Mouse (Mus musculus) heart, embryonic 14.5 days (tissue): ENCODE measurements around the gene Gpr176. TPM values are rescaled to one million over a fixed set of nuclear protein-coding genes. Genes with fewer than 3 reads are reported as not detected.

Experiments
- ATAC-seq: fragments of 200-750 bp; cut with Nextera tagmentation; 2 replicates; pipeline ENCODE4 v1.8.0; 2017; ENCODE audit warnings: low read depth, moderate TSS enrichment; ENCODE audit not compliant: insufficient number of reproducible peaks, insufficient read depth, low FRiP score
- H3K27ac ChIP-seq, 2 experiments: fragments of 200-500 bp in 1 of 2; fragments of 300-500 bp in 1 of 2; sonication (generic) in 1 of 2; replicated peaks in 1 of 2; 2 replicates each; pipeline ENCODE4 v1.5.1; 2012 to 2014; ENCODE audit warnings: low read depth in 2 of 2, low read length in 2 of 2, control low read depth in 1 of 2, mild to moderate bottlenecking in 1 of 2, mixed read lengths in 1 of 2; ENCODE audit not compliant: control insufficient read depth in 1 of 2, insufficient read depth in 1 of 2
- H3K27me3 ChIP-seq: fragments of 300-500 bp; sonication (generic); 2 replicates; pipeline ENCODE4 v1.6.1; 2014; ENCODE audit warnings: mild to moderate bottlenecking, low read length, control low read depth; ENCODE audit not compliant: control insufficient read depth, insufficient read depth
- H3K36me3 ChIP-seq: fragments of 300-500 bp; sonication (generic); 2 replicates; pipeline ENCODE4 v1.6.1; 2014; ENCODE audit warnings: mild to moderate bottlenecking, control low read depth, low read length, mixed read lengths; ENCODE audit not compliant: control insufficient read depth, insufficient read depth
- H3K4me1 ChIP-seq, 2 experiments: fragments of 200-500 bp in 1 of 2; fragments of 300-500 bp in 1 of 2; sonication (generic) in 1 of 2; 2 replicates each; pipeline ENCODE4 v1.6.1; 2012 to 2014; ENCODE audit warnings: low read length in 2 of 2, control low read depth in 1 of 2, mixed read lengths in 1 of 2; ENCODE audit not compliant: control insufficient read depth in 2 of 2, insufficient read depth in 2 of 2
- H3K4me2 ChIP-seq: fragments of 300-500 bp; sonication (generic); 2 replicates; pipeline ENCODE4 v1.6.1; 2014; ENCODE audit warnings: mild to moderate bottlenecking, low read length
- H3K4me3 ChIP-seq, 2 experiments: fragments of 200-500 bp in 1 of 2; fragments of 300-500 bp in 1 of 2; sonication (generic) in 1 of 2; 2 replicates each; pipeline ENCODE4 v1.5.1; 2012 to 2014; ENCODE audit warnings: low read length in 2 of 2, mild to moderate bottlenecking in 2 of 2, control low read depth in 1 of 2, low read depth in 1 of 2, moderate library complexity in 1 of 2; ENCODE audit not compliant: control insufficient read depth in 1 of 2, insufficient read depth in 1 of 2
- H3K9ac ChIP-seq: fragments of 300-500 bp; sonication (generic); 2 replicates; pipeline ENCODE4 v1.6.1; 2014; ENCODE audit warnings: mild to moderate bottlenecking, low read length
- H3K9me3 ChIP-seq: fragments of 300-500 bp; sonication (generic); 2 replicates; pipeline ENCODE4 v1.6.1; 2016; ENCODE audit warnings: low read length, control low read depth; ENCODE audit not compliant: control insufficient read depth
- WGBS: fragments of 180-500 bp; shearing (Covaris S2); extraction: QIAGEN DNeasy Blood & Tissue Kit; methylation state at CpG from one replicate; pipeline ENCODE4 v1.1.7; 2014; 5-methylcytosine and 5-hydroxymethylcytosine counted together
- polyA plus RNA-seq: library from polyadenylated mRNA; unstranded; fragments of >200 nt; fragmentation: Nextera tagmentation; extraction: Ambion mirVana; gene quantifications from 2 replicates; pipeline ENCODE4 v1.2.1, GENCODE M21; 2014

Gene Gpr176
- polyA plus RNA-seq, 1 experiment from 2014 or later: 0.76 TPM

- no peak overlapping the region for H3K9ac ChIP-seq
- no peaks in the 10 kb centered on the region for H3K4me1 ChIP-seq
- no peaks in the 10 kb centered on the region for H3K27me3 ChIP-seq
- H3K36me3 ChIP-seq: no peaks in the 10 kb centered on the region
- no peak overlapping the region for H3K4me3 ChIP-seq
- WGBS: 43% methylated on average over 2 of the region's 2 CpGs
- ATAC-seq: no peak
- no peak overlapping the region for H3K4me2 ChIP-seq
- no peaks in the 10 kb centered on the region for H3K9me3 ChIP-seq
- H3K27ac ChIP-seq: no peak overlapping the region
These were observed 37.1 kb downstream of the Gpr176 start for GRCm38 (mm10) chr2:118336084-118336483.

DNA sequence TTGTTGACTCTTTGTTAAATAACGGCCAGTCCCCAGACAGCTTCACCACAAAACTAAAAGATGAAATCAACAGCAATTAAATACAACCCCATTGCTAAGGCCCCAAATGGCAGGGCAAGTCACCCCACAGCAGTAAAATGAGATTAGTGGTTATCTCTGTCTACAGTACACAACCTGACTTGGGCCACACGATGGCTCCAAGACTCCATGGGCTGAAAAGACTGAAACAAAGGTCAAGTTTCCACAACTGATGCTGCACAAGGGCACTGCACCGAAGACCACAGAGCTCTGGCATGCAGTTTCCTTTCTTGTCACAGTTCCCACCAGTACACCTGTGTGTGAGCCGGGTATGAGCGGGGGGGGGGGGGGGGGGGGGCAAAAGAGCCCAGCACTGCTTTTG is 50.6 kb downstream of the Gpr176 start:
- Histone ChIP-seq H3K36me3 (no peaks in the 10 kb centered on the region), H3K4me3 (no peak overlapping the region), H3K9me3 (no peaks in the 10 kb centered on the region), H3K4me1 (no peaks in the 10 kb centered on the region; a peak in 1 of 4 replicates), H3K27me3 (no peaks in the 10 kb centered on the region), H3K27ac (no peak overlapping the region), H3K4me2 (no peak overlapping the region), H3K9ac (no peak overlapping the region)
- ATAC-seq: no peak
- 65% methylated on average over 3 of the region's 5 CpGs for WGBS

DNA sequence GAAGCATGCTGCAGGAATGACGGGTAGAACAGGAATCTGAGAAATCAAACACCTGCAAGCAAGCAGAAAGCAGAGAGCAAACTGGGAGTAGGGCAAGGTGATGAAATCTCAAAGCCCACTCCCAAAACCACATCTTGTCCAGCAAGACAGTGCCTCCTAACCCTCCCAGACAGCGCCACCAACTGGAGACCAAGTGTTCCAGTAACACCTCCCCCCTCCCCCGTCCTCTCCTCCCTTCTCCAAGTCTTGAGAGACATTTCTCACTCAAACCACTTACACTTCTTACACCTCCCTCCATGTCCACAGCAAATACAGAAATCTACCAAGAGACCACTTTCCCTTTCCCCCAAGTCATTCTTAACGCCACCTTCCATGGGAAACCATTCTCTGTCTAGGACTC is 51.4 kb downstream of the Gpr176 start:
- H3K4me3 ChIP-seq: no peak overlapping the region
- H3K27me3 ChIP-seq: no peaks in the 10 kb centered on the region
- no peaks in the 10 kb centered on the region; a peak in 1 of 4 replicates for H3K4me1 ChIP-seq
- no peak overlapping the region for H3K27ac ChIP-seq
- H3K4me2 ChIP-seq: no peak overlapping the region
- H3K9me3 ChIP-seq: no peaks in the 10 kb centered on the region
- H3K9ac ChIP-seq: no peak overlapping the region
- no peak for ATAC-seq
- H3K36me3 ChIP-seq: no peaks in the 10 kb centered on the region
- WGBS: 61% methylated on average over 4 of the region's 4 CpGs

DNA sequence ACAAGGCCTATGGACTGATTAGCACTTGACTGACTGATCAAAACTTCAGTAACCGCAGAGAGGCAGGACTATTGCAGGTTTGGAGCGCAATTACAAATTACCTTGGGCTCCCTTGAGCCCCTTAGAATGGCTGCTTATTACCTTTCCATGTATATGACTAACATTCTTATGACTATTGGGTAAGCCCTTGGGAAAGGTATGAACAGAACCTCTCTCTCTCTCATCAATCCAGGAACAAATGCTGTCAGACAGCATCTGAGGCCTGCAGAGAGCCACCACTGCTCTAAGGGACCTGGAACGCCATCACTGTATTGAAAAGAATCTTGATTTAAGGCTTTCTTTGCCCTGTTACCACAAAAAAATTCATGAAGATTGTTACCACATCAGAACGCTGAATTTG is 52.1 kb downstream of the Gpr176 start:
- no peak for ATAC-seq
- 90% methylated on average over 4 of the region's 4 CpGs for WGBS
- Histone ChIP-seq H3K4me3 (no peak overlapping the region), H3K4me2 (no peak overlapping the region), H3K9ac (no peak overlapping the region), H3K27ac (no peak overlapping the region), H3K4me1 (no peaks in the 10 kb centered on the region; a peak in 1 of 4 replicates), H3K9me3 (no peaks in the 10 kb centered on the region), H3K27me3 (no peaks in the 10 kb centered on the region), H3K36me3 (no peaks in the 10 kb centered on the region)

DNA sequence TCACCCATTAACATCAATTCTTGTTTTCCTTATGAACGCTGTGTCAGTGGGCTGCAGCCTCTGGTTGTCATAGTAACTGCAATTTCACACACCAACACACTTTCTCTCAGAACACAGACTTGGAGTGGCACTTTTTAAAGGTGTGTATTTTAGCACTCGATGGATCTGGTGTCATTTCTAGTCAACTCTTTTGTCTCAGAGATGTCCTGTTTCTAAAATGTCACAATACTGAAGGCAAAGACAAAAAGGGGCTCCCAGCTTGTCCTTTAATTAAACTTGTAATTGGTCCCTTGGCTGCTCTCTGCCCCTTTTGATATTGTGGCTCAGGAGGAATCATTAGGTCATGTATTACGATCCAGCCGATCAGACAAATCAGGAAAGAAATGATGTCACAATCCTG is 52.7 kb downstream of the Gpr176 start:
- no peak for ATAC-seq
- Histone ChIP-seq H3K27ac (no peak overlapping the region), H3K9me3 (no peaks in the 10 kb centered on the region), H3K4me3 (no peak overlapping the region), H3K4me1 (no peaks in the 10 kb centered on the region; a peak in 1 of 4 replicates), H3K9ac (no peak overlapping the region), H3K36me3 (no peaks in the 10 kb centered on the region), H3K4me2 (no peak overlapping the region), H3K27me3 (no peaks in the 10 kb centered on the region)
- WGBS: 74% methylated on average over 4 of the region's 4 CpGs

DNA sequence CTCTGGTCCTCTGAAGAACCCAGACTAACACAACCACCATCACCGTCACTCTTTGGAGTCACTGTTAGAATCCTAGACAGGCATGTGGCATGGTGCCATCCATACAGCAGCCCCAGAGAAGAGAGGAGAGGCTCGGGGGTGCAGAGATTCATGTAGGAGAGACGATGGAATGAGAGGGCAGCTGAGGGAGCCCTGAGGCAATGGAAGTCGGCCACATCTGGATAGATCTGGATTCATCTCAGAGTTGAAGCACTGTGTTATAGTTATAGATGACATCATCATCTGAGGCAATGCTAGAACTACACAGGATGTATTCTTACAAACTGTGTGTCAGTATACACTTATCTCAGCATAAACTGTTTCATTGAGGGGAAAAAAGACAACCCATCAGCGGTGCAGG is 54.0 kb downstream of the Gpr176 start:
- H3K4me2 ChIP-seq: no peak overlapping the region
- no peak overlapping the region for H3K9ac ChIP-seq
- no peak overlapping the region for H3K27ac ChIP-seq
- WGBS: 52% methylated on average over 5 of the region's 5 CpGs
- H3K27me3 ChIP-seq: no peaks in the 10 kb centered on the region
- H3K4me3 ChIP-seq: no peak overlapping the region
- H3K36me3 ChIP-seq: no peaks in the 10 kb centered on the region
- ATAC-seq: no peak
- no peaks in the 10 kb centered on the region; a peak in 1 of 4 replicates for H3K4me1 ChIP-seq
- H3K9me3 ChIP-seq: no peaks in the 10 kb centered on the region

DNA sequence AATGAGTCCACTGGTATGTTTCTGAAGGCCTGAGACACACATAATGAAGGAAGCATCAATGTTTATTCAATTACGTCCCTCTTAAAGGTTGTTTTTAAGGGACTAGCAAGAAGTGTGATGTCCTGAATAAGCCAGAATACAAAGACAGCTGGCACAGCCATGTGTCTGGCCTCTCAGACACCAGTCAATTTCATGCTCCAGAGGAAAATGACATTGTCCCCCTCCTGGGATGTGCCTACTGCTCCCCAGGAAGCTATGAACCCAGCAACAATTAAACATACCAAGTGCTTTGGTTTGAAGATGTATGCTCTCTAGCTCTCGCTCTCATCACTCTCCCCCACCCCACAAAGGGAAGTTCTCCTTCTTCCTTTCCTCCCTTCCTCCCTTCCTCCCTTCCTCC is 56.3 kb downstream of the Gpr176 start:
- H3K9ac ChIP-seq: no peak overlapping the region
- H3K9me3 ChIP-seq: no peaks in the 10 kb centered on the region
- no peak overlapping the region for H3K27ac ChIP-seq
- ATAC-seq: no peak
- WGBS: 79% methylated on average over 2 of the region's 2 CpGs
- H3K4me3 ChIP-seq: no peak overlapping the region
- H3K36me3 ChIP-seq: no peaks in the 10 kb centered on the region
- H3K27me3 ChIP-seq: no peaks in the 10 kb centered on the region
- no peak overlapping the region for H3K4me2 ChIP-seq
- H3K4me1 ChIP-seq: no peaks in the 10 kb centered on the region; a peak in 1 of 4 replicates

- H3K27me3 ChIP-seq: no peaks in the 10 kb centered on the region
- ATAC-seq: no peak
- WGBS: 80% methylated on average over 12 of the region's 12 CpGs
These were observed 57.4 kb downstream of the Gpr176 start for GRCm38 (mm10) chr2:118315656-118316402.

More at GRCm38 (mm10) chr2:118315656-118316402, 57.4 kb downstream of the Gpr176 start:
- H3K4me2 ChIP-seq: no peak overlapping the region
- no peak overlapping the region for H3K9ac ChIP-seq
- H3K4me3 ChIP-seq: no peak overlapping the region
- no peaks in the 10 kb centered on the region for H3K36me3 ChIP-seq
- H3K9me3 ChIP-seq: no peaks in the 10 kb centered on the region
- no peaks in the 10 kb centered on the region; a peak in 1 of 4 replicates for H3K4me1 ChIP-seq
- H3K27ac ChIP-seq: no peak overlapping the region
